Mouse (Mus musculus) CD4-positive, CD25-positive, alpha-beta regulatory T cell, adult 4 months (primary cell): ENCODE data around the gene Map2. TPM values are rescaled to one million over a fixed set of nuclear protein-coding genes. Genes with fewer than 3 reads are reported as not detected.

ENCODE experiments used
- ATAC-seq: one replicate; pipeline ENCODE4 v1.8.0; 2017
- polyA plus RNA-seq, 2 experiments: library from polyadenylated mRNA; unstranded; fragments of 100-300 nt; shearing (Covaris generic); gene quantifications; one replicate each; pipeline ENCODE4 v1.2.1; 2017

Gene Map2
- polyA plus RNA-seq, 2 experiments from 2014 or later = 3.5 to 10.7 TPM

- ATAC-seq = no peak
Observed at GRCm38 (mm10) chr1:66395826-66396225, 220.8 kb downstream of the Map2 start.

GRCm38 (mm10) chr1:66401902-66402301 lies 226.8 kb downstream of the Map2 start:
- ATAC-seq = no peak

- ATAC-seq = no peak
Observed at GRCm38 (mm10) chr1:66407270-66407967, 232.3 kb downstream of the Map2 start.

GRCm38 (mm10) chr1:66418360-66418759 lies 243.3 kb downstream of the Map2 start:
- ATAC-seq = no peak

- ATAC-seq = no peak
Observed at GRCm38 (mm10) chr1:66426073-66426472, 251.0 kb downstream of the Map2 start.

- no peak for ATAC-seq
Observed at GRCm38 (mm10) chr1:66430962-66431361, 255.9 kb downstream of the Map2 start.

GRCm38 (mm10) chr1:66431472-66431871 lies 256.4 kb downstream of the Map2 start:
- no peak for ATAC-seq

- no peak for ATAC-seq
Observed at GRCm38 (mm10) chr1:66438069-66438468, 263.0 kb downstream of the Map2 start.

GRCm38 (mm10) chr1:66442922-66443321 lies 267.8 kb downstream of the Map2 start:
- no peak for ATAC-seq

- no peak for ATAC-seq
Observed at GRCm38 (mm10) chr1:66449471-66449870, 274.4 kb downstream of the Map2 start.

- no peak for ATAC-seq
Observed at GRCm38 (mm10) chr1:66456580-66456979, 281.5 kb downstream of the Map2 start.

GRCm38 (mm10) chr1:66457747-66458146 lies 282.7 kb downstream of the Map2 start:
- ATAC-seq = no peak

- no peak for ATAC-seq
Observed at GRCm38 (mm10) chr1:66459394-66459793, 284.3 kb downstream of the Map2 start.

GRCm38 (mm10) chr1:66460850-66461249 lies 285.8 kb downstream of the Map2 start:
- no peak for ATAC-seq

GRCm38 (mm10) chr1:66467821-66468703 lies 293.0 kb downstream of the Map2 start, which contains the start of gene Unc80:
TSS of gene Unc80 (plus strand) at chr1:66468367.
- no peak for ATAC-seq

- no peak for ATAC-seq
Observed at GRCm38 (mm10) chr1:66468704-66469020, 293.6 kb downstream of the Map2 start.

- ATAC-seq = no peak
Observed at GRCm38 (mm10) chr1:66482751-66483150, 307.7 kb downstream of the Map2 start.

Other genes starting within 250 kb of the Map2 start
- gene Crygf, start 248.8 kb upstream of the Map2 start, polyA plus RNA-seq = not detected